Mouse (Mus musculus) MEL (cell line): Measurements from ENCODE around the gene Bet1. TPM values are rescaled to one million over a fixed set of nuclear protein-coding genes. Genes with fewer than 3 reads are reported as not detected.

ENCODE experiments used
- DNase-seq: peaks from one replicate; pipeline ENCODE4 v3.0.0; 2011; ENCODE audit warnings: low read depth, low spot score
- H3K27ac ChIP-seq: 2 replicates; pipeline ENCODE4 v1.5.1; 2012; ENCODE audit warnings: low read depth, mild to moderate bottlenecking, control low read depth, low read length, moderate library complexity; ENCODE audit not compliant: control insufficient read depth
- H3K27me3 ChIP-seq, 2 experiments: fragments of 150-350 bp in 1 of 2; sonication (generic) in 1 of 2; 2 replicates each; pipeline ENCODE4 v1.6.1; 2012; ENCODE audit warnings: low read length in 2 of 2, mild to moderate bottlenecking in 2 of 2, improper control_type of control experiment in 1 of 2, moderate library complexity in 1 of 2; ENCODE audit not compliant: insufficient read depth in 2 of 2, control insufficient read depth in 1 of 2
- H3K36me3 ChIP-seq, 2 experiments: 2 replicates each; pipeline ENCODE4 v1.6.1; 2012 to 2014; ENCODE audit warnings: low read length in 2 of 2, improper control_type of control experiment in 1 of 2, inconsistent platforms in 1 of 2, mild to moderate bottlenecking in 1 of 2; ENCODE audit not compliant: insufficient read depth in 2 of 2, control insufficient read depth in 1 of 2
- H3K4me1 ChIP-seq, 2 experiments: fragments of 150-350 bp in 1 of 2; sonication (generic) in 1 of 2; 2 replicates each; pipeline ENCODE4 v1.6.1; 2012; ENCODE audit warnings: low read length in 2 of 2, improper control_type of control experiment in 1 of 2, mild to moderate bottlenecking in 1 of 2; ENCODE audit not compliant: insufficient read depth in 2 of 2, control insufficient read depth in 1 of 2
- H3K4me3 ChIP-seq, 2 experiments: fragments of 150-350 bp in 1 of 2; sonication (generic) in 1 of 2; 2 replicates each; pipeline ENCODE4 v1.5.1; 2012; ENCODE audit warnings: low read depth in 2 of 2, low read length in 2 of 2, mild to moderate bottlenecking in 2 of 2, moderate library complexity in 2 of 2, control low read depth in 1 of 2, improper control_type of control experiment in 1 of 2; ENCODE audit not compliant: control insufficient read depth in 1 of 2, insufficient read depth in 1 of 2
- H3K79me2 ChIP-seq: 2 replicates; pipeline ENCODE4 v1.6.1; 2012; ENCODE audit warnings: mild to moderate bottlenecking, low read length, moderate library complexity; ENCODE audit not compliant: control insufficient read depth, poor library complexity, insufficient read depth
- H3K9ac ChIP-seq: 2 replicates; pipeline ENCODE4 v1.6.1; 2012; ENCODE audit warnings: low read depth, mild to moderate bottlenecking, control low read depth, low read length, moderate library complexity; ENCODE audit not compliant: control insufficient read depth, poor library complexity, severe bottlenecking
- H3K9me3 ChIP-seq: fragments of 150-350 bp; sonication (generic); replicated peaks from 2 replicates; pipeline ENCODE4 v1.6.1; 2012; ENCODE audit warnings: mild to moderate bottlenecking, low read length, improper control_type of control experiment, moderate library complexity; ENCODE audit not compliant: insufficient read depth
- BHLHE40 ChIP-seq: IDR thresholded peaks from 2 replicates; pipeline ENCODE4 v1.6.1; 2012; ENCODE audit warnings: low read depth, mild to moderate bottlenecking, inconsistent platforms, low read length, improper control_type of control experiment, borderline replicate concordance
- CHD1 ChIP-seq: IDR thresholded peaks from 2 replicates; pipeline ENCODE4 v1.6.1; 2012; ENCODE audit warnings: low read depth, mild to moderate bottlenecking, inconsistent platforms, low read length, improper control_type of control experiment
- EP300 ChIP-seq, 2 experiments: IDR thresholded peaks; 2 replicates each; pipeline ENCODE4 v1.6.1; 2011; ENCODE audit warnings: improper control_type of control experiment in 2 of 2, low read length in 2 of 2, low read depth in 1 of 2, mild to moderate bottlenecking in 1 of 2
- ETS1 ChIP-seq: IDR thresholded peaks from 2 replicates; pipeline ENCODE4 v1.6.1; 2012; ENCODE audit warnings: low read depth, mild to moderate bottlenecking, inconsistent platforms, low read length, improper control_type of control experiment, moderate library complexity
- GABPA ChIP-seq: IDR thresholded peaks from 2 replicates; pipeline ENCODE4 v1.6.1; 2012; ENCODE audit warnings: low read depth, mild to moderate bottlenecking, inconsistent platforms, low read length, improper control_type of control experiment, moderate library complexity
- HCFC1 ChIP-seq: IDR thresholded peaks from 2 replicates; pipeline ENCODE4 v1.6.1; 2012; ENCODE audit warnings: low read depth, mild to moderate bottlenecking, inconsistent platforms, low read length, improper control_type of control experiment, moderate library complexity
- MAFK ChIP-seq: IDR thresholded peaks from 2 replicates; pipeline ENCODE4 v1.6.1; 2011; ENCODE audit warnings: low read depth, mild to moderate bottlenecking, low read length, improper control_type of control experiment, borderline replicate concordance
- MAZ ChIP-seq: IDR thresholded peaks from 2 replicates; pipeline ENCODE4 v1.6.1; 2012; ENCODE audit warnings: low read depth, mild to moderate bottlenecking, inconsistent platforms, low read length, improper control_type of control experiment
- MEF2A ChIP-seq: IDR thresholded peaks from 2 replicates; pipeline ENCODE4 v1.6.1; 2014; ENCODE audit warnings: low read depth, mild to moderate bottlenecking, inconsistent platforms, low read length, improper control_type of control experiment; ENCODE audit not compliant: poor library complexity, insufficient replicate concordance, severe bottlenecking; ENCODE audit errors: extremely low read depth
- MYB ChIP-seq: IDR thresholded peaks from 2 replicates; pipeline ENCODE4 v1.6.1; 2011; ENCODE audit warnings: mild to moderate bottlenecking, low read depth, low read length, improper control_type of control experiment
- POLR2AphosphoS2 ChIP-seq: IDR thresholded peaks from 2 replicates; pipeline ENCODE4 v1.6.1; 2011; ENCODE audit warnings: low read length, improper control_type of control experiment
- POLR2AphosphoS5 ChIP-seq: IDR thresholded peaks from 2 replicates; pipeline ENCODE4 v1.6.1; 2012; ENCODE audit warnings: low read depth, borderline replicate concordance, mild to moderate bottlenecking, inconsistent platforms, low read length, moderate library complexity, mixed read lengths
- SIN3A ChIP-seq: IDR thresholded peaks from 2 replicates; pipeline ENCODE4 v1.6.1; 2012; ENCODE audit warnings: low read length, improper control_type of control experiment, inconsistent platforms
- SMC3 ChIP-seq: IDR thresholded peaks from 2 replicates; pipeline ENCODE4 v1.6.1; 2011; ENCODE audit warnings: low read depth, low read length, improper control_type of control experiment
- TAL1 ChIP-seq: IDR thresholded peaks from 2 replicates; pipeline ENCODE4 v1.6.1; 2012; ENCODE audit warnings: mild to moderate bottlenecking, inconsistent platforms, low read length, moderate library complexity, mixed read lengths
- TBP ChIP-seq: IDR thresholded peaks from 2 replicates; pipeline ENCODE4 v1.8.0; 2011; ENCODE audit warnings: low read depth, low read length, improper control_type of control experiment
- UBTF ChIP-seq: IDR thresholded peaks from 2 replicates; pipeline ENCODE4 v1.6.1; 2012; ENCODE audit warnings: low read depth, mild to moderate bottlenecking, inconsistent platforms, low read length, improper control_type of control experiment, moderate library complexity, borderline replicate concordance; ENCODE audit not compliant: insufficient read depth
- ZC3H11A ChIP-seq: IDR thresholded peaks from 2 replicates; pipeline ENCODE4 v1.6.1; 2012; ENCODE audit warnings: low read depth, mild to moderate bottlenecking, inconsistent platforms, low read length, improper control_type of control experiment
- ZKSCAN1 ChIP-seq: IDR thresholded peaks from 2 replicates; pipeline ENCODE4 v1.6.1; 2012; ENCODE audit warnings: low read depth, mild to moderate bottlenecking, inconsistent platforms, low read length, improper control_type of control experiment, moderate library complexity
- ZNF384 ChIP-seq: IDR thresholded peaks from 2 replicates; pipeline ENCODE4 v1.6.1; 2012; ENCODE audit warnings: low read depth, mild to moderate bottlenecking, inconsistent platforms, low read length, improper control_type of control experiment
- polyA plus RNA-seq, 2 experiments: library from polyadenylated mRNA; stranded (reverse) in 1 of 2; unstranded in 1 of 2; fragments of >175 nt in 1 of 2; fragments of >200 nt in 1 of 2; gene quantifications; 2 replicates each; pipeline versions ENCODE4 v1.2.1 to v1.2.4; 2012; ENCODE audit warnings: low replicate concordance in 2 of 2, low read depth in 1 of 2; ENCODE audit not compliant: insufficient read length in 2 of 2, insufficient read depth in 1 of 2, missing spikeins in 1 of 2
- total RNA-seq: library from RNA; depleted of rRNA; stranded (reverse); fragments of 300-350 nt; gene quantifications from 2 replicates; pipeline ENCODE4 v1.2.3, GENCODE M21; 2012

Bet1 gene
- total and polyA plus RNA-seq, 3 experiments: 33.6 to 38.3 TPM; not detected in 1

DNA sequence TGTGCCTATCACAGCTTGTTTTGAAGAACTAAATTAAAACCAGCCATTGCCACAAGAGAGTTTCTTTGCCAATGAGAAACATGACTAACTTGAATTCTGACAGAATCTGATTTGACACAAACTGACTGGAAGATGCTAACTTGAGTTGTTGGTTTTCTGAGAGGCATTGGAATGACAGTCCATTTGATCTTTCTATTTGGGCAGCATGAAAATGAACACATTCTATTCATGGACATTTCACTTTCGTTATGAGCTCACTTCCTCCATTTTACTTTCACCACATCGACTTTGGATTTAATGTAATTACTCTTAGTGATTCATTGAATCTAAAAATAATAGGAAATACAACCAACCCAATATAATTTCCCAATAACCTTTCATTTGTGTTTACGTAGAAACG, 32.4 kb downstream of the Bet1 start:
- Histone ChIP-seq H3K27ac (no peak overlapping the region), H3K36me3 (no peaks in the 10 kb centered on the region), H3K4me3 (no peak overlapping the region), H3K27me3 (no peaks in the 10 kb centered on the region; a peak in 1 of 4 replicates), H3K79me2 (no peaks in the 10 kb centered on the region), H3K4me1 (no peaks in the 10 kb centered on the region), H3K9me3 (no peaks in the 10 kb centered on the region), H3K9ac (no peak overlapping the region)
- DNase-seq: no peak
- TF ChIP-seq MAZ (no peak), BHLHE40 (no peak)

DNA sequence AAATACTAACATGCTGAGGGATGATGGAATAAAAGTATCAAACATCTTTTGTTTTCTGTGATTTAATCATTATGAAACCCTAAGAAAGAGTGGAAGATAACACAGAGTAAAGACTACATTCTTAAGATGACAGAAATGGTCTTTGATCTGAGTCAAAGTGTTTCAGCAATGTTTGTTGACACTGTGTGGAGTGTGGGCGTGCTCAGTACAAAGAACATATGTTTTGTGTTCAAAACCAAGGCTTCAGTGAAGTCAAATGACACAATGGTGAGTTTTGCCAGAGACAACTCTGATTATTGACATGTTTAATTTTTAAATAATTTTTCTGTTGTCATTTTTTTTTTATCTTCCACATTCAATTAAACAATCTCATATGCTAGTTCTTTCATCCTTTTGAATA, 33.9 kb downstream of the Bet1 start:
- H3K4me1 ChIP-seq: no peaks in the 10 kb centered on the region
- no peak for TF ChIP-seq ZKSCAN1
- TF ChIP-seq GABPA: no peak
- TF ChIP-seq MEF2A: no peak
- DNase-seq: no peak

DNA sequence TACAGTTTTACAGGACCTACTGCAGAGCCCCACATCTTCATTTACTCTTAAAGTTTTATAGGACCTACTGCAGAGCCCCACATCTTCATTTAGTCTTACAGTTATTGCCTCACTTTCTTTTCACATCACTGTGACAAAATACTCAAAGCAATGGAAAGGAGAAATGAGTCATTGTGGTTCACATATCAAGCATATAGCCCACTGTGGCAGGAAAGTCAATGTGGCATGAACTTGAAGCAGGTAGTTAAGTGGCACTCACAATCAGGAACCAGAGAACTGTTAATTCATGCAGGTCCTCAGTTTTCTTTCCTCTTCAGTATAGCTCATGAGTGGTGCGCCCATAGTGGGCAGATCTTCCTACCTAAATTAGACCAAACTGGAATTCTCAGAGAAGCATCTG, 39.6 kb downstream of the Bet1 start:
- Histone ChIP-seq H3K36me3 (no peaks in the 10 kb centered on the region), H3K4me3 (no peak overlapping the region), H3K9me3 (no peaks in the 10 kb centered on the region), H3K27me3 (no peaks in the 10 kb centered on the region; a peak in 2 of 4 replicates), H3K79me2 (no peaks in the 10 kb centered on the region), H3K27ac (no peak overlapping the region), H3K4me1 (no peaks in the 10 kb centered on the region), H3K9ac (no peak overlapping the region)
- TF ChIP-seq MYB (no peak), SIN3A (no peak), UBTF (no peak), CHD1 (no peak), ZC3H11A (no peak), SMC3 (no peak), TAL1 (no peak), HCFC1 (no peak), MAZ (no peak), MAFK (no peak), ZNF384 (no peak), TBP (no peak), POLR2AphosphoS2 (no peak), POLR2AphosphoS5 (no peak), EP300 (IDR thresholded peaks at IDR 0.05; ENCODE audit: low read depth in 1 of 2, low read length in 2 of 2) (no peak), ETS1 (no peak), BHLHE40 (no peak), ZKSCAN1 (no peak), MEF2A (no peak)
- DNase-seq: no peak

More for the DNA sequence above, 33.9 kb downstream of the Bet1 start:
- Histone ChIP-seq H3K36me3 (no peaks in the 10 kb centered on the region), H3K27ac (no peak overlapping the region), H3K79me2 (no peaks in the 10 kb centered on the region), H3K4me3 (no peak overlapping the region), H3K9ac (no peak overlapping the region), H3K27me3 (no peaks in the 10 kb centered on the region; a peak in 2 of 4 replicates), H3K9me3 (no peaks in the 10 kb centered on the region)
